Mouse (Mus musculus) bone marrow, adult 2 months (tissue): ENCODE data around the gene Rftn1.

Experiments used
- CTCF ChIP-seq: fragments of 200-500 bp; IDR thresholded peaks from 2 replicates; pipeline ENCODE4 v1.5.1; 2011; ENCODE audit warnings: low read length, control low read depth; ENCODE audit not compliant: control insufficient read depth, insufficient read depth
- POLR2A ChIP-seq: fragments of 200-500 bp; IDR thresholded peaks from 2 replicates; pipeline ENCODE4 v1.6.1; 2011; ENCODE audit warnings: low read depth, mild to moderate bottlenecking, control low read depth, low read length, borderline replicate concordance; ENCODE audit not compliant: control insufficient read depth

DNA sequence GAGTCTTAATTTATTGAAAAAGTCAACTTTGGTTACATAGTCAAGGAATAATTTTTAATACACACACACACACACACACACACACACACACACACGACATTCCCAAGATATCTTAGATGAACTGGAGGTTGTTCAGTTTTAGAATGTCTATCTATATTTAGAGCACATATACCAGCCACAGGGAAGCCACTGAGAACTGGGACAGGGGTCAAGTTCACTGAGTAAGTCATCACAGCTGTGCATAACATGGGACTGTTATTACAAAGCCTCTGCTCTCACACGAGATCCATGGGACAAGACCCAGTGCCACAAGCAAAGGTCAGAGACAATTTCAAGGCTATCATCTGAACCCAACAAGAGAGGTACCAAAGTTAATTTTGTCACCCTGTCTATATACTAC lies 130.3 kb downstream of the Rftn1 start:
- no peak for TF ChIP-seq CTCF
- no peak for TF ChIP-seq POLR2A
